Mouse (Mus musculus) MEL (cell line): ENCODE measurements around the gene Tmem30c.
A peak's percentile ranks its signal among the peaks of the same experiment; 100 is the strongest.

ENCODE experiments used
- CTCF ChIP-seq, 3 experiments: IDR thresholded peaks in 2 of 3; conservative IDR thresholded peaks in 1 of 3; 2 replicates each; pipeline ENCODE4 v1.5.1; 2011 to 2012; ENCODE audit warnings: low read length in 3 of 3, low read depth in 2 of 3, mild to moderate bottlenecking in 2 of 3, improper control_type of control experiment in 1 of 3, inconsistent platforms in 1 of 3, mixed read lengths in 1 of 3, moderate library complexity in 1 of 3; ENCODE audit not compliant: control insufficient read depth in 1 of 3, insufficient read depth in 1 of 3, poor library complexity in 1 of 3, severe bottlenecking in 1 of 3
- MYB ChIP-seq: IDR thresholded peaks from 2 replicates; pipeline ENCODE4 v1.6.1; 2011; ENCODE audit warnings: mild to moderate bottlenecking, low read depth, low read length, improper control_type of control experiment
- POLR2A ChIP-seq, 2 experiments: IDR thresholded peaks; 2 replicates each; pipeline ENCODE4 v1.6.1; 2011 to 2012; ENCODE audit warnings: low read length in 2 of 2, mild to moderate bottlenecking in 2 of 2, control low read depth in 1 of 2, improper control_type of control experiment in 1 of 2, low read depth in 1 of 2, moderate library complexity in 1 of 2; ENCODE audit not compliant: control insufficient read depth in 1 of 2, insufficient read depth in 1 of 2, poor library complexity in 1 of 2
- TCF12 ChIP-seq: IDR thresholded peaks from 2 replicates; pipeline ENCODE4 v1.6.1; 2014; ENCODE audit warnings: low read depth, mild to moderate bottlenecking, inconsistent platforms, low read length, improper control_type of control experiment, moderate library complexity

DNA sequence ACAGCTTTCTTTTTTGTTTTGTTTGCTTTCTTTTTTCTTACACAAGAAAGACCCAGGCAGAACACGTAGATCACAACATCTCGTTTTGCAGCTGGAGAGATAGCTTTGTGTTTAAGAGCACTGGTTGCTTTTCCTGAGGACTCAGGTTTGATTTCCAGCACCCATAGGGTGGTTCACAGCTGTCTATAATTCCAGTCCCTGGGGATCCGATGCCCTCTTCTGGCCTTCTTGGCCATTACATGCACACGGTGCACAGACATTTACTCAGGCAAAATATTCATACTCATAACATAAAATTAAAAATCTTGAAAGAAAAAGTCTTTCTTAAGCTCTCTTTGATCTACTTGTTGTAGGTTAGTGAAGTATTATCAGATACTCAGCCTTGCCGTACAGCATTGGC lies 969 bp downstream of the Tmem30c start:
- TF ChIP-seq MYB (no peak), CTCF (IDR thresholded peaks at IDR 0.05 in 2 of 3, conservative IDR thresholded peaks at IDR 0.05 in 1 of 3; ENCODE audit: control insufficient read depth in 1 of 3, insufficient read depth in 1 of 3, low read depth in 2 of 3, low read length in 3 of 3, poor library complexity in 1 of 3, severe bottlenecking in 1 of 3) (peak; percentile 35 to 41 (median 39)), TCF12 (no peak), POLR2A (IDR thresholded peaks at IDR 0.05; ENCODE audit: control insufficient read depth in 1 of 2, insufficient read depth in 1 of 2, low read depth in 1 of 2, low read length in 2 of 2, poor library complexity in 1 of 2) (no peak)
